Mouse (Mus musculus) subcutaneous adipose tissue, adult 2 months (tissue): ENCODE data around the gene 9130230L23Rik. TPM values are rescaled to one million over a fixed set of nuclear protein-coding genes. Genes with fewer than 3 reads are reported as not detected.

Experiments used
- polyA plus RNA-seq: library from polyadenylated mRNA; depleted of rRNA; stranded (reverse); fragments of >200 nt; gene quantifications from 2 replicates; pipeline ENCODE4 v1.2.3, GENCODE M21; 2012; ENCODE audit warnings: low replicate concordance; rRNA removed

9130230L23Rik gene
- polyA plus RNA-seq = 0.09 and 0.72 TPM in 2 replicates

DNA sequence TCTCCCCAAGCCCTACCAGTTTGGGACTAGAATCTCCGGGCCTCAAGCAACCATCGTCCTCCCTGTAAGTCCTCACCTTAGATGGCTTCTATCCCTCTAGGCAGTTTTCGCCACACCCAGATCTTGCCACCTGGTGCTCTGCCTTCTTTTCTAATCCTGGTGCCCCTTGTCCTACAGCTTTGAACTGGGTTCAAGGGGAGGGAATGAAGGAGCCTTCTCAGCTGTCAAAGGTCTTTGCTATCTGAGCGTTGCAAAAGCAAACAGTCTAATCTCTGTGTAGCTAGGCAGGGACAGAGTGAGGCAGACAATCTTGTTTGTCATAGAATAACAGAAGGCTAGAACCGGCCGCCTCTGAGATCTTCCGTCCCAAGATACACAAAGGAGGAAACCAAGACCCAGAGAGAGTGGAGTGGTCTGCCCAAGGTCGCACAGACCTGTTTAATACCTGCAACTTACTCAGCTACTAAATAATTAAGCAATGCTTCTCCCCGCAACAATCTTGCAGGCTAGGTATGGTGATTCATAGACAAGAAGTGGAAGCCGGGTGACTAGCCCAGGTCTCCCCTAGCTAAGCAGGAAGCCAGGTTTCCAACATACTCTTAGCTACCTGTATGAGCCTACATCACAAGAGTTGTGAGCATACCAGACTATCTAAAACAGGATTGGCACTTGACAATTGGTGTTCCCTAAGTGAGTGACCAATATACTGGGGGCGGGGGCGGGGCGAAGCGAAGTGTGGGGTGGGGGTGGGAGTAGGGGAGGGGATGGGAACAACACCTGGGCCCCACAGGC, at the start of gene 9130230L23Rik:
9130230L23Rik (minus strand) TSS at position 152 of the 792 bp plus-strand sequence.

DNA sequence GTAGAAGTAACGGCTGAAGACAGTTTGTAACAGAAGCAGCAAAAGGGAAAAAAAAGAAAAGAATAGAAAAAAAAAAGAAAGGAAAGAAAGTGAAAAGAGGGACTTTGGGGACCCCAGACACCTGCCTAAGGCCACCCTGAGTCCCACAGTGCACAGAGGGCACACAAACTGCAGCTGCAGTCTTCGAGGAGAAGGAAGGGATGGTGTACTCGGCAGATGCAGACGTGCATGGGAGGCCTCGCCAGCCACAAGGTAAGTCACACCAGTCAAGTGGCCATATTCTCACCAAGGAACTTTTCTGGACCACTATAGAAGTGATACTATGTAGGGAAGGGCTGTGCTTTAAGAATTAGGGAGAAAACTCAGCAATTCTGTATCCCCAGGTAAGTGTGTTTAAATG, 69.3 kb downstream of the 9130230L23Rik start, which contains the start of gene Chrna9:
Chrna9 (plus strand) TSS at position 139 of the 400 bp plus-strand sequence.

Other genes starting within 250 kb of the 9130230L23Rik start
- 2.0 and 6.2 TPM in 2 replicates for gene N4bp2, start 240.8 kb downstream of the 9130230L23Rik start, polyA plus RNA-seq
- gene Rhoh, start 143.1 kb downstream of the 9130230L23Rik start, polyA plus RNA-seq = 1.1 and 2.3 TPM in 2 replicates
- not detected in 2 replicates for gene Chrna9, start 69.4 kb downstream of the 9130230L23Rik start, polyA plus RNA-seq
- gene Rbm47, start 168.8 kb upstream of the 9130230L23Rik start, polyA plus RNA-seq = 35.3 and 49.4 TPM in 2 replicates